Mouse (Mus musculus) layer of hippocampus, adult 9-11 months (tissue): ENCODE measurements at regions not wholly inside any gene's neighbourhood (a gene's known extent, or its start where the extent isn't known, plus 50 kb on each side); places are given as distances from the start of the nearest gene placed in this dataset.
"Not testable (repeated sequence)": the region's sequence is repeated elsewhere in the genome, so short reads cannot be mapped to it uniquely, and the experiment has no call there.

Source experiments
- DNase-seq: peaks from one replicate; pipeline ENCODE4 v3.0.0; 2022

- DNase-seq = not testable (repeated sequence)
These were observed 1405.1 kb downstream of the 4930444P10Rik start for GRCm38 (mm10) chr1:14688041-14688440.

DNA sequence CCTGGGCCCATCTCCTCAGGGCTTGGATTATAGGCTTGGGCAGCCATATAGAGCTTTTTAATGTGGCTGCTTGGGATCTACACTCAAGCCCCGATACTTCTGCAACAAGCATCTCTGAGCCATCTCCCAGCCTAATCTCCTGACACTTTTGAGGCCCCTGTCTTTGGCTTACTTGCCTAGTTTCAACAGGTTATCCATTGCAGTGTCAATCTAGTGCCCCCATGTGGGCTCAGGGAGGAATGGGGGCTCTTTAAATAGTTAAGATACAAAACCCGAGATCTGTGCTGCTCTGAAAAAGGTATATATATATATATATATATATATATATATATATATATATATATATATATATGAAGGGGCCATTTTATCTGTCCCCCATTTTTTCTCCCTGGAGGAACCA is 1407.0 kb downstream of the 4930444P10Rik start:
- no peak for DNase-seq

- DNase-seq = no peak
These were observed 1412.7 kb downstream of the 4930444P10Rik start for GRCm38 (mm10) chr1:14680443-14680842.

GRCm38 (mm10) chr1:14672393-14672999 is 1420.6 kb downstream of the 4930444P10Rik start:
- DNase-seq = no peak

GRCm38 (mm10) chr1:14662706-14663312 is 1430.3 kb downstream of the 4930444P10Rik start:
- no peak for DNase-seq

GRCm38 (mm10) chr1:14661854-14662253 is 1431.3 kb downstream of the 4930444P10Rik start:
- no peak for DNase-seq

DNA sequence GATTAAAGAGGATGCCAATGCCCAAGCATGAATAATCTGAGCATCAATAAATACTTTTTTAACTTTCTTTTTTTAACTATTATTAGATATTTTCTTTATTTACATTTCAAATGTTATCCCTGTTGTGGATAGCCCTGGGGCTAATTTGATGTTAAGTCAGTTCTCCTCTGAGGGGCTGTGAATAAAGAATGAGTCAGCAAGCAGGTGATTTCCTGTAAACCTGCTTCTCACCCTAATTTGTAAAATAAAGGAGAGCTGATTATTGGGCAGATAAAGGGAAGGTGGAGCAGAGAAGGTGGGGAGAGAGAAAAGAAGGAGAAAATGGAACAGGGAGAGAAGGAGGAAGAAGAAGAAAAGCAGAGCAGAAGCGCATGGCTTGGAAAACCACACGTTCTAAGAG is 1442.8 kb downstream of the 4930444P10Rik start:
- DNase-seq = no peak

DNA sequence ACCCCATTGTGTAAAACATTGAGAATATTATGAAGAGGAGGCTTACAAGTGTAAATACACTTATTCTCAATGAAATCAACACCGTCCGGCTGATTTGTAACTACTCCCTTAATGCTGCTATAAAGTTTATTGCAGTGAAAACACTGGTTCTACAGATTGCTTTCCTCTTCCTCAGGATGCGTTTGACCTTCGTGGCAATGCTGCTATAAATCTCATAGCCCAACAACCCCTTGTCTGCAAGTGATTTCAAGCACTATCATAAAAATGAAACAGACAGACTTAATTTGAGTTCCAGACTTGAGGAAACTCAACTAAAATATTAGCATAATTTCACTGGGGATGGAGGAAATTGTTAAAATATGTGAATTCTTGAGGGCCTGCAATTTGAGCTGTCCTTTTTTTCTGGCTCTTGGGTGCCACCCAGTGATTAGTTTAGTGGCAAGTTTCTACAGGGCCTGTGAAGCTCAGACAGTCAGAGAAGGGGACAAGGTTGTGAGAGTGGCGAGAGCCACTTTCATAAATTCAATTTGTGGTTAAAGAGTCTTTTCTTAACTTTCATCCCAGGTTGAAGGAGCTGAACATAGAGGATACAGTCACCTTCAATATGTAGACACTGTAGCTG is 1457.4 kb downstream of the 4930444P10Rik start:
- DNase-seq = peak; percentile 5

- DNase-seq = no peak
These were observed 1461.1 kb downstream of the 4930444P10Rik start for GRCm38 (mm10) chr1:14631994-14632393.

DNA sequence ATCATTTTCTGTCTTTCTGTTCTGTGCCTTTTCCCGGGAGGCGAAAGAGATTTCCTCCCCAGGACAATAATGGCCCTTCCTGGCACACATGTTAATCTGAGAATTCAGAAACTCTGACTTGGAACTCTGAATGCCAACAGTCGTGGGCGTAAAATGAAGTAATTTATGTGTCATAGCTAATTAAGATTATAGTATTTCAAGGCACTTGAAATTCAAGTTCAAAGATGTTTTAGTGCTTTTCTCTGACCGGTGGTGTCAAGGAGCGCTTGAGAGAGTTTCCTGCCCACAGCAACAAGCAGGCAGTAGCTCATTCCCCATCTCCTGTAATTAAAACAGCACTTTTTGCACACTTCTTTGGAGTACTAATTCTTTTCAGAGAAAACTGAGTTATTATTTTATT is 1465.9 kb downstream of the 4930444P10Rik start:
- DNase-seq = no peak

- no peak for DNase-seq
These were observed 1466.4 kb downstream of the 4930444P10Rik start for GRCm38 (mm10) chr1:14626685-14627084.

DNA sequence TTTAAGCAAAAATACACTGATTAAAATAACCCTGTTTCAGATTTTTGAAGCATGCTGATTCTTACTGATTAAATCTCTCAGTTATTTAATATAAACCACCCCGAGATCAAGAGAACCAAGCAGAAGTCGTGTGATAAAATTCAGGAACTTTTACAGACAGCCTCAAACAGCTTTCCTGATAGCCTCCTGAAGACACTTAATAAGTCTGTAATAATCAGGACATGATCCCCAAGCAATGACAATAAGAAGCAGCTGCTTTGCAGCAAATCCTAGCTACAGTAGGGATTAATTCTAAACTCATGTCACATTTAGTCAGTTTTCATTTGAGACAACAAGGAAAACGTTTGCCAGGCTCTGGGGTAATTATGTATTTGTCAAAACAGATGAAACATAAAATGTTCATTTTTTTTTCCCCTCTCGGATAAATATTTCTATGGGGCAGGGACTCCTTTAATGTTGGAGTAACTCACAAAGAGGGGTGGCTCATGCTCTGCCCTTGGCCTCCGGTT is 1472.1 kb downstream of the 4930444P10Rik start:
- no peak for DNase-seq

DNA sequence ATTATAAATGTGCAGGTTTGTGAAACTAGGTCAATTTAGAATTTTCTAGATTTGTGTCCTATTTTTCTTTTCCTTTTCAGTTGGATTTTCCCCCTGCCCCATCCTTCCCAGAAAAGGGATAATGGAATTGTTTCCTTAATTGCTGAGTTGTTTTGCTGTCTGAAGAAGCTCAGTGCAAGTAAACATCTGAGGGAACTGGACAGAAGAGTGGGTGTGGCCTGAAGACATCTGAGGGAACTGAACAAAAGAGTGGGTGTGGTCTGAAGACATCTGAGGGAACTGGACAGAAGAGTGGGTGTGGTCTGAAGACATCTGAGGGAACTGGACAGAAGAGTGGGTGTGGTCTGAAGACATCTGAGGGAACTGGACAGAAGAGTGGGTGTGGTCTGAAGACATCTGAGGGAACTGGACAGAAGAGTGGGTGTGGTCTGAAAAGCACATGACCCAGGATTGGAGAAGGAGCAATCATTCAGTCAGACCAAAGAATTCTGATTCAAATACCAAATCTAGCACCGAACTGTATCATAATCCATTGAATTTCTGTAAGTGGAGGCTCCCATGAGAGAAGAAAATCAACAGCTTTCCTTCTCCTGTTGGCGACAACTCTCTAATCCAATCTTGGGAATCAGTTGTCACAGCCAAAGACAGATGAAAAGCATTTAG is 1479.8 kb downstream of the 4930444P10Rik start:
- no peak for DNase-seq

GRCm38 (mm10) chr1:14609054-14609453 is 1484.1 kb downstream of the 4930444P10Rik start:
- no peak for DNase-seq

GRCm38 (mm10) chr1:14595961-14596360 is 1497.2 kb downstream of the 4930444P10Rik start:
- peak; percentile 33 for DNase-seq

DNA sequence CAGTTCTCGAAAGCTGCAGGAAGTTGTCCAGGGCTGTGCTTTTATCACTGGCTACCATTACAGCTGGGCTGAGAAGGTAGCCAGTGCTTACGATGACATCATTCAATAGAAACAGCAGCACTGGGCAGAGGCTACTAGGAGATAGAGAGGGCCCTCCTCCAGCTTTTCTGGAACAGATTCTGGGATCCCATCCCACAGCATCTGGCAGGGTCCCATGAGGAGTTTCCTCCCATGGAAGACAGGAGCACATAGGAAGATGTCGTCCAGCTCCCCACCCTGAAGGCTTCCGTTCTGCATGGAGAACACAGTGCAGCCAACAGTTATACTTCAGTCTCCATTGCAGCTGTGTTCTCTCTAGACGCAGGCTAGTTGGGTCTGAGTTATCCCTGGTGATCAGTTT is 1503.2 kb downstream of the 4930444P10Rik start:
- DNase-seq = no peak

DNA sequence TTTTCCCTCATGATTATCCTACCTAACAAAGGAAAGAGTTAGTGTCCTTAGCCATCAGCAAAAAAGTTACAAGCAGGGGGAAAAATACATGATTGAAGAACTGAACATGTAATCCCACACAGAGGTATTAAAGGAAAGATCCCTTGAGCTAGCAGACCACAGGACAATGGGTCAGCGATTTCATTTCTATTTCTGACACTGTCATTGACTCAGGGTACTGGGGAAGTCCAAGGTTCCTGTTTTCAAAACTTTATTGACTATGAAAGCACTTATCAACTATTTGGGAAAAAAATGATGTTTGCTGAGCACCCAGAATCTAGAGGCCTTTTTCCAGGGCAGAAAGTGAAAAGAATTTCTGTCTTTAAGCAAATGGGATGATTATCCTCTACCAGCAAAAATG is 1513.7 kb downstream of the 4930444P10Rik start:
- DNase-seq = no peak

DNA sequence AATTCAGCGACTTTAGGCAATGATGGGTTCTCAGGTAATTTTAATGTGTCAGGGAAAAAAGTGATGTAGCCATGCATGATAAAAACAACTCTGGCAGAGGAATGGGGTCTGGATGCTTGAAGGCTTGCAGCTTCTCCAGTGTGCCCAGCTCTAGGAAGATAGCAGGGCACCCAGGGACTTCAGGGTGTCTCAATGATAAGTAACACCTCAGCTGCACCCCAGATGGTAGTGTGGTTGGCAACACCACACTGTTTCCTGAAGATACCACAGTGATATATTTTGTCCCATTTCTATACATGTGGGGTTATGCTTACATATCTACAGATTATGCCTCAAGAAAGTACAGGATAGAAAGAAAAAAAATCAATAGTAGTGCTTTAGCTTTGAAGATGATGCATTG is 1516.9 kb downstream of the 4930444P10Rik start:
- no peak for DNase-seq

- DNase-seq = no peak
These were observed 1522.6 kb downstream of the 4930444P10Rik start for GRCm38 (mm10) chr1:14570562-14570981.

DNA sequence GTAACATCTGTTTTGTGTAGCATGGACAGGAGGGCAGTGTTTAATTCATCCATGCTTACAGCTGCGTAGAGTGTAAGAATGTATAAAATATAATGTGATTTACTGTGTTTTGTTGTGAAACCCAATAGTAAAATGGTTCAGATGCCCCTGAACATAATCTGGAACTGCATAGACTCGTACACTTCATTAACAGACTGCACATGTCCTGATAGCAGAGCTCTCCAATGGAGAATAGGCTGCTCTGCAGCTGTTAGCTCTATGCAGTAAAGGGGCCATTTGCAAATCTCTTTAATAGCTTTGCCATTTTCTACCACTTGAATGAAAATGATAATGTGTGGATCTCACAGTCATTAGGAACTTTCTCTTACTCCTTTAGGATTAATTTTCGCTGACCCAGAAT is 1523.0 kb downstream of the 4930444P10Rik start:
- no peak for DNase-seq

- no peak for DNase-seq
These were observed 1526.1 kb downstream of the 4930444P10Rik start for GRCm38 (mm10) chr1:14567006-14567405.

- DNase-seq = no peak
These were observed 1526.7 kb downstream of the 4930444P10Rik start for GRCm38 (mm10) chr1:14566386-14566785.
